Mouse (Mus musculus) cerebellum, postnatal 14 days (tissue): ENCODE measurements at regions not wholly inside any gene's neighbourhood (a gene's known extent, or its start where the extent isn't known, plus 50 kb on each side); places are given as distances from the start of the nearest gene placed in this dataset.
A peak's percentile ranks its signal among the peaks of the same experiment; 100 is the strongest.

ENCODE experiments used
- DNase-seq, 2 experiments: peaks; one replicate each; pipeline ENCODE4 v3.0.0; 2021; ENCODE audit warnings: mixed read lengths in 2 of 2

- DNase-seq = peak in 1 of 2 experiments; percentile 21
These were observed 102.6 kb upstream of the Prickle1 start for GRCm38 (mm10) chr15:93698182-93698822.

DNA sequence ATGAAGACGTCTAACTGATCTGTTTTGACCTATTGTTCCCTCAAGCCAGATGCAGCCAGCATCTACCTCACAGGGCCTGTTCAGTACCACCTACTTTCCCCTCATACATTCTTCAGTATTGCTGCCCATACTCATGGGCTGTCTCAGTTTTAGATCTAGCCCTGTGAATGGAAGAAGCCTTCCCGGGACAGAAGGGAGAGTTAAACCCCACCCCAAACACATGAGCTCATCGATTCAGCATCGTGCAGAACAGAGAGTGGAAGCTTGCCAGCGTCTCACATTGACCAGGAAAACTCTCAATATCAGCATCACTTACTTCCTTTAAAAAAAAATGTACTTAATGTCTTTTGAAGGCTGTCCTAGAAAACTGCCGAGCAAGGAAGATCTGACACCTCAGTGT lies 95.0 kb upstream of the Prickle1 start:
- no peak for DNase-seq

GRCm38 (mm10) chr15:93690011-93690410 lies 94.3 kb upstream of the Prickle1 start:
- no peak for DNase-seq

DNA sequence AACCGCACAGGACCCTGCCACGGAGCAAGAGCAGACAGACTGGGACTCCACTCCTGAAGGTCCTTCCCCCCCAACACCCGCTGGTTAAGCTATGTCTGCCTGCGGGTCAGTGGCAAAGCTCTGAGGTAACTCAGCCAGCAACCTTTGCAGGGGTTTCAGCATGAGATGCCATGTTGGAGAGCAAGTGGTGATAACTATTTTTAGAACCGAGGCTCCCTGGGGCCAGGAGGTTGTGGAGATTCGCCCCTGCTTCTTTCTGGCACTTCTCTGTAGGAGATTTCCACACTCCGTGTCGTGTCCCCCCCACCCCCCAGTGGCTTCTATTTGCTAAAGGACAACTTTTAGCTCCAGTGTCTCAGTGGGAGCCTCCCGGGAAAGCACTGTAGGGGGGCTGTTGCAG lies 90.7 kb upstream of the Prickle1 start:
- no peak for DNase-seq

DNA sequence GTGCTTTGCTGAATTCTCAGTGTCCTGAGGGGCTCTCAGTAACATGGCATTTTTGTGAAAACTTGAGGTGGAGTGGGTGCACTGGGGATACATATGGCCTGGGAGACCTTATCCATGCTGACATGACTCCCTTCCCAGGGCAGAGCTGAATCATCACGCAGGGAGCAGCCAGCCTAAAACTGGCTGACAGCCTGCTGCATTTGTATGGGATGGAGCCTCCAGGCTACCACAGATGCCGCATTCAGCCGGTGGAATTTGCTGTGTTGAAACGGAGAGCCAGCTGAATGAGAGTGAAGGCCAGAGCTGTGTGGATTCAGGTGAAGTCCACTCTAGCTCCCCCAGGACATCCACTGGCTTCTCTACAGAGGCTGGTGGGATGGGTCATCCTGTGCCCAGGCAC lies 85.9 kb upstream of the Prickle1 start:
- DNase-seq = peak; percentile 12

GRCm38 (mm10) chr15:93675624-93676023 lies 79.9 kb upstream of the Prickle1 start:
- DNase-seq = no peak

- no peak for DNase-seq
These were observed 78.3 kb upstream of the Prickle1 start for GRCm38 (mm10) chr15:93673976-93674375.

GRCm38 (mm10) chr15:93663876-93664275 lies 68.2 kb upstream of the Prickle1 start:
- DNase-seq = no peak

DNA sequence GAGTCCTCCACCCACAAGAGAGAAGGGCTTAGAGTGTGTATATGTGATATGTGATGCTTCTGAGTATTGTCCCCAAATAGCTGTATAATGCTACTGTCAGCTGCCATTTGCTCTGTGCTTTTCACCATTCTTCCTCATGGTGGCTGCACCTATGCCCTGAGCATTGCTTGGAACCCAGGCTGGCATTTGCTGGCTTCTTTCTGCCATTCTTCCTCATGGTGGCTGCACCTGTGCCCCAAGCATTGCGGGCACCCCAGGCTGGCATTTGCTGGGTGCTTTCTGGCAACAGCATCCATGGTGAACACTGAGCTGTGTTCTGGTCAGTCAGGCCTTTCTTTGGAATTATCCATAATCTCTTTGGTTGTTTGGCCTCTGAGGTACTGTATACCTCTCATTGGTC lies 66.9 kb upstream of the Prickle1 start:
- DNase-seq = no peak

DNA sequence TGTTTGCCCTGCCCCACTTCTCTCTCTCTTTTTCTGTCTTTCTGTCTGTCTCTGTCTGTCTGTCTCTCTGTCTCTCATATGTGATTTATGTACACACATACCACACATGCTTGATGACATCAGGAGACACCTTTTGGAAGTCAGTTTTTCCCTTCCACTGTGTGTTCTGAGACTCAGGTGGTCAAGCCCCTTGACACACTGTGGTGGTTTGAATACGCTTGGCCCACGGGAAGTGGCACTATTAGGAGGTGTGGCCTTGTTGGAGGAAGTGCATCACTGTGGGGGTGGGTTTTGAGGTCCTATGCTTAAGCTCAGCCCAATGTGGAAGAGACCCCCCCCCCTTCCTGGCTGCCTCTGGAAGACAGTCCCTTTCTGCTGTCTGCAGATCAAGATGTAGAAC lies 66.1 kb upstream of the Prickle1 start:
- no peak for DNase-seq

DNA sequence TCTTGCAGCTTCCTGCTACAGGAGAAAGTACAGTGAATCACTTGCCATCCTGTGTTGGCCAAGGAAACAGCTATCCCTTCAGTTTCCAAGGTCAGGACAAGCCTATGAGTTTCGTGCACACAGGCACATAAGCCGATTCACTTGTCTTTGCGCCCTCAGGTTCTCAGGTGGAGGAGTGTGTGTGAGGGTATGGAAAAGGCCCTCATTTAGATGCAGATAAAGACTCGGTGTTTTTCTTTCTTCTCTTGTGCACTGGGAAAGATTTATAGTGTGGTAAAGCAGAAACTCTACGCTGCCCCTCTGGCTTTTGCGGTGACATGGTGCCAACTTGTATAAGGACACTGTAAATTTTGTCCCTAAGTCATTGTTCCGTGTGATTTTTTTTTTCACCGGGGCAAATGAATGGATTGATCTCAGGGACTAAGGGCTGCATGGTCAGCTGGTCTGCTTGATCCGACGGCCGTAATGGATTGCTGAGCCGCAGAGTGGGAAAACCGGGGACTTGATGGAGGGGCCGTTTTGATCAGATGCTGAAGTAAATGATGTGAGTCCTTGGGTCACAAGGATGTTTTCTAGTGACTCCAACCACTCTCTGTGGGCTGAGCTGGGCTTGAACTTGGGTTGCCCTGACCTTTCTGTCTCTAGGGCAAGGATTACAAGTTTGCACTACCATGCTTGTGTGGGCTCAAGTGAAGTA lies 65.4 kb upstream of the Prickle1 start:
- DNase-seq = no peak

GRCm38 (mm10) chr15:93657171-93657570 lies 61.5 kb upstream of the Prickle1 start:
- no peak for DNase-seq

DNA sequence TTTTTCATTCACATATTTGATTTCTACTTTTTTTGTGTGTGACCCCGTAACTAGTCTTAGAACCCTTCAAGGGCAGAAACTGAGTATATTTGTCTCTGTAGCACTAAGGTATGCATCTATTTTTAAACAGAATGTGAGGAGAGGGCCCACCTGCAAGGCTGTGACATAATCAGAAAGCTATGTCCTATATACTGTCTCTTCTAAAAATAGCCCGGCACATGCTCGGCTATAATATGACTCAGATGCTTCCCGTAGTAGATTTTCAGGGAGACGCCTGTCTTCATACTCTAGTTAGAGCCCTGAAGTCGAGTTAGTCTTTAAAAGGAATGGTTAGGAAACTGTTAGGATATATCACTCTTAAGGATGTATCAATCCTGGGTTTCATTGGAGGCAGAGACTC lies 61.0 kb upstream of the Prickle1 start:
- DNase-seq = no peak

- no peak for DNase-seq
These were observed 60.1 kb upstream of the Prickle1 start for GRCm38 (mm10) chr15:93655743-93656142.

GRCm38 (mm10) chr15:93655243-93655642 lies 59.6 kb upstream of the Prickle1 start:
- no peak for DNase-seq

DNA sequence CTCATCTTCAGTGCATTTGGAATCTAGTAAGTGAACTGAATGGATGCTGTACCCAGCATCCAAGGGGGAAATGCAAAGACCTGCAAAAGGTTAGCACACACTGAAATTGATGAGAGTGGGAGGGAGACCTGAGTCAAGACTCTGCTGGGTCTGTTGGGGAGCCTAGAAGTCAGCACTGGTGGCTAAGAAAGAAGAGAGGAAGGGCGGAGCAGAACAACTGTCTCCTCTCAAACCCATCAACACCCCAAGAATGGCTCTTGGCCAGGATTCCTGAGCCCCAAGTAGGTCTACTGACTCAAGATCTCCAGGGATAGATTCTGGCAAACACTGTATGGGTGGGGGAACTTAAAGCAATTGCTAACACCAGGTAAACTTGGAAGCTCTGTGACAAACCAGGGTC lies 57.7 kb upstream of the Prickle1 start:
- DNase-seq = no peak

- DNase-seq = no peak
These were observed 55.5 kb upstream of the Prickle1 start for GRCm38 (mm10) chr15:93650981-93651757.

- DNase-seq = no peak
These were observed 54.4 kb upstream of the Prickle1 start for GRCm38 (mm10) chr15:93650009-93650522.

GRCm38 (mm10) chr15:93648646-93649045 lies 53.0 kb upstream of the Prickle1 start:
- no peak for DNase-seq

DNA sequence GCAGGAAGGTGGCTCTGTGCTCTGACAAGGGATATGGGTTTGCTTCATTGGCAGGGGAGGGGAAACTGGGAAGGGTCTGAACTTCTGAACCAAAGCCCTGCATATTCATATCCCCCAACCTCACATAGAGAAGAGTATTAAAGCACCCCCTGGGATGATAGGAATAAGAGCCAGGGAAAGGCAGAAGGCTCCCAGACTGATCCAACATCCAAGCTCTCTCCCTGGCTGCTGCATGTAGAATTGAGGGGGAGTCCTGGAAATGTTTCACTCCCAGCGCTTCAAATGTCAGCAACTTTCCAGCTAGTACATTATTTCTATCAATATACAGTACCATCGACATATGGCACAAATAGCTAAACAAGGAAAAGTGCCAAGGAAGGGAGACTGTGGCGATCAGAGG lies 51.1 kb upstream of the Prickle1 start:
- DNase-seq = peak in 1 of 2 experiments; percentile 10

DNA sequence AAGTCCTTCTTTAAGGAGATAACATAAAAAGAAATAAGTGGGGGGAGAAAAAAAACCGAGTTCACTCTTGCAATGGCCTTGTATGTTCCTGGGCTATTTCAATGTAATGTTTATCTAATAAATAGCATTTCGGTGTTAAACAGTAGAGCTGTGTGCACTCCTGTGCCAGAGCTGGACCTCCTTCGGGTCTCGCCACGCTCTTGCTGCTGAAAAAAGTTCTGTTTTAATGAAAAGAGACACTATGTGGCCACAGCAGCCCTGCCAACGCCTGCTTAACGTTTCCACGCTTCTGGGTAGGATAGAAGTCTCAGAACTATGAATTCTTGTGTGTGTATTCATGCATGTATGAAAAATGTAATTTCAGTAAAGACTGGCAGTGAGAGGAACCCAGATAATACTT lies 50.3 kb upstream of the Prickle1 start:
- no peak for DNase-seq
